Mouse (Mus musculus): ENCODE results near the gene Antxr1.

- TF ChIP-seq CTCF (conservative IDR thresholded peaks at IDR 0.05 in 1 of 2, IDR thresholded peaks at IDR 0.05 in 1 of 2; ENCODE audit: low read depth in 2 of 2, low read length in 2 of 2) = no peak
- no peak for TF ChIP-seq HCFC1 (IDR thresholded peaks at IDR 0.05; ENCODE audit: low read depth, low read length)
- TF ChIP-seq RCOR1 (conservative IDR thresholded peaks at IDR 0.05; ENCODE audit: low read depth, low read length) = no peak
- no peak for TF ChIP-seq E2F4 (IDR thresholded peaks at IDR 0.05; ENCODE audit: insufficient replicate concordance, low read depth, low read length)
- TF ChIP-seq MAX (IDR thresholded peaks at IDR 0.05; ENCODE audit: low read length) = no peak
- TF ChIP-seq UBTF (IDR thresholded peaks at IDR 0.05; ENCODE audit: low read depth, low read length) = no peak
- no peak for TF ChIP-seq USF1 (IDR thresholded peaks at IDR 0.05; ENCODE audit: low read depth, low read length)
- no peak for TF ChIP-seq EP300 (IDR thresholded peaks at IDR 0.05; ENCODE audit: low read length)
These were observed 152.9 kb downstream of the Antxr1 start for GRCm38 (mm10) chr6:87182736-87183135.
